ENCODE assay signal across 10 mouse cellular contexts in genomic region chr4:104894004-104894734, GRCm38 (mm10). TPM values are rescaled to one million over a fixed set of nuclear protein-coding genes. Genes with fewer than 3 reads are reported as not detected.
A peak's percentile ranks its signal among the peaks of the same experiment; 100 is the strongest.
DNase-seq lines count a peak whose midpoint lies in the region; ATAC-seq and TF ChIP-seq lines count a peak whose summit lies in the region.
"Had no signal": no experiment of that assay in that cellular context is flagged by ENCODE, and none has a peak within 500 bp of the region (broad histone marks: within the 10 kb centered on the region; RNA-seq: fewer than 3 reads in every experiment).

No protein-coding gene starts in this region.

- peak; percentile 47 for DNase-seq in kidney, adult 2 months
- peak; percentile 47 for DNase-seq in MN1 (ENCODE audit: low spot score)
- peak; percentile 73 to 79 for DNase-seq in cerebellum, postnatal 10 days
- DNase-seq in frontal cortex, postnatal 25 days (ENCODE audit: low spot score in 2 of 2): peak; percentile 40 to 60
- peak; percentile 48 to 68 for DNase-seq in layer of hippocampus, adult 8-10 months (ENCODE audit: low spot score in 2 of 2)
- peak; percentile 28 to 40 for DNase-seq in lung, postnatal 4 days
- peak; percentile 10 for DNase-seq in thymus, postnatal 25 days

- no peaks in the 10 kb centered on the region for H3K4me1 ChIP-seq in kidney, adult 2 months (ENCODE audit: control insufficient read depth, insufficient read depth, low read length)
- H3K4me1 ChIP-seq in kidney, embryonic 15.5 days: peaks cover 9% of the 10 kb centered on the region

- WGBS in kidney, adult 2 months: 45% methylated on average over 13 of the region's 13 CpGs
- WGBS in kidney, embryonic 15.5 days: 49% methylated on average over 13 of the region's 13 CpGs

- H3K4me3 ChIP-seq in kidney, adult 2 months (ENCODE audit: insufficient read depth, low read depth, low read length): no peak overlapping the region
- no peak overlapping the region for H3K4me3 ChIP-seq in kidney, embryonic 15.5 days (replicated peaks)
- H3K4me3 ChIP-seq: erythroblast, embryonic 14.5 days; myocyte had no signal

- no peaks in the 10 kb centered on the region for H3K36me3 ChIP-seq in kidney, adult 2 months (ENCODE audit: control insufficient read depth, insufficient read depth, low read length)
- H3K36me3 ChIP-seq in kidney, embryonic 15.5 days: no peaks in the 10 kb centered on the region

- H3K27ac ChIP-seq in kidney, adult 2 months (ENCODE audit: insufficient read depth, low read depth, low read length): no peak overlapping the region
- H3K27ac ChIP-seq in kidney, embryonic 15.5 days: no peak overlapping the region

- TF ChIP-seq POLR2A in kidney, adult 2 months (IDR thresholded peaks at IDR 0.05; ENCODE audit: low read depth, low read length): no peak

- H3K9ac ChIP-seq in kidney, embryonic 15.5 days: no peak overlapping the region

- H3K27me3 ChIP-seq in kidney, adult 2 months (replicated peaks; ENCODE audit: control insufficient read depth, insufficient read depth, low read length): no peaks in the 10 kb centered on the region
- H3K27me3 ChIP-seq in kidney, embryonic 15.5 days: no peaks in the 10 kb centered on the region

- H3K9me3 ChIP-seq in kidney, embryonic 15.5 days (replicated peaks): no peaks in the 10 kb centered on the region

- no peak for ATAC-seq in kidney, embryonic 15.5 days (replicated peaks; ENCODE audit: low FRiP score)

- H3K4me2 ChIP-seq in kidney, embryonic 15.5 days: no peak overlapping the region

- TF ChIP-seq CTCF in kidney, adult 2 months (conservative IDR thresholded peaks at IDR 0.05; ENCODE audit: insufficient read depth, insufficient read length, low read depth, low read length): peak; percentile 82

RNA-seq across cellular contexts. Expression of gene C8a, which starts 18.0 kb away (rescaled TPM):
- polyA plus RNA-seq in kidney, adult 2 months (2012; rRNA removed): 10.4 and 14.4 TPM in 2 replicates
- polyA plus RNA-seq in kidney, embryonic 15.5 days (2015; fragmentation: Nextera tagmentation; extraction: Ambion mirVana): 0.19 and 0.23 TPM in 2 replicates
- not detected for total RNA-seq in layer of hippocampus, adult 8-10 months (2022)
- polyA plus RNA-seq: erythroblast, embryonic 14.5 days; myocyte had no signal

RNA-seq across cellular contexts. Expression of gene Fyb2, which starts 19.1 kb away (rescaled TPM):
- polyA plus RNA-seq in kidney, adult 2 months (2012; rRNA removed): 0.41 and 0.48 TPM in 2 replicates
- 0.45 and 0.56 TPM in 2 replicates for polyA plus RNA-seq in kidney, embryonic 15.5 days (2015; fragmentation: Nextera tagmentation; extraction: Ambion mirVana)
- 1 to 10 TPM; 2.3 to 3.3 (median 2.6) TPM for total RNA-seq in layer of hippocampus, adult 8-10 months (2022)
- polyA plus RNA-seq: erythroblast, embryonic 14.5 days had no signal

RNA-seq across cellular contexts. Expression of gene Gm17662, which starts 37.0 kb away (rescaled TPM):
- not detected in 2 replicates for polyA plus RNA-seq in kidney, adult 2 months (2012; rRNA removed)
- not detected in 2 replicates for polyA plus RNA-seq in kidney, embryonic 15.5 days (2015; fragmentation: Nextera tagmentation; extraction: Ambion mirVana)
- total RNA-seq in layer of hippocampus, adult 8-10 months (2022): not detected
- polyA plus RNA-seq: erythroblast, embryonic 14.5 days; myocyte had no signal

Comparison
In these comparisons a context has a peak if more than half of its experiments do, and no peak if none do; other contexts are left out.
1. DNase-seq: peak in every context shown above with its lines; median percentile 76 in cerebellum, postnatal 10 days; 58 in layer of hippocampus, adult 8-10 months; 50 in frontal cortex, postnatal 25 days; 47 in kidney, adult 2 months; 47 in MN1; 34 in lung, postnatal 4 days; 10 in thymus, postnatal 25 days.